Mouse (Mus musculus): ENCODE results near the gene Atp6ap2.
"Not testable (repeated sequence)": the region's sequence is repeated elsewhere in the genome, so short reads cannot be mapped to it uniquely, and the experiment has no call there.

Atp6ap2 gene

DNA sequence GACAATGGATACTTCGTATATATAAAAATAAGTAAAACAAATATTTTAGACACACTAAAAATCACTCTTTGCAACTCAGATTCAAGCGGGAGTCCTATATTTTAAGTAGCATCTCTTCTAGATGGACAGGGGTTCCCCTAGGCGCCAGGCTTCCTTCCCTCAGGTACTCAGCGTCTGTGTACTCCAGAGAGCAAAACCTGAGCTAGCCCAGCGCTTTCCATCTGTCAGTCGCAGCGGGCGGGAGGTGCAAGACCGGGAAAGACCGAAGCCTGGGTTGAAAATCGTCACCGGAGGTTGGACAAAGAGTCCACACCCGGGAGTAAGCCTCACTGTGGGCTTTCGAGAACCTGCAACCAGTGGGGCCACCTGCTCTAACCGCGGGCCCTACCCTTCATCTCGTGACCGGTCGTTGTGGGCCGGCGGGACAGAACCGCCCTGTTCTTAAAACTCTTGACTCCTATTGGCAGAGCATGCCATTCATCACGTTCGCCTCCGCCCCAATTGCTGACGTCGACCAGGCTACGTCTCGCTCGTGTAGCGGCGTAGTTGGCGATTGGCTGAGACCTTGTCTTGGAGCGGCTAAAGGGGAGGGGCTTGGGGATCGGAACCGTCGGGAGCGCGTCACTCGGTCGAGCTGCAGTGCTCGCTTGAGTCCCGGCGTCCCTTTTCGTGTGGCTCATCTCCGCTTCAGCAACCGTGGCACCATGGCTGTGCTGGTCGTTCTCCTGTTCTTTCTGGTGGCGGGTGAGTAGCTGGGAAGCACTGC, at the start of gene Atp6ap2:
Atp6ap2 (plus strand) TSS at position 610 of the 766 bp plus-strand sequence.
- peak; percentile 75 to 91 for DNase-seq (ENCODE audit: low spot score in 2 of 2)

DNA sequence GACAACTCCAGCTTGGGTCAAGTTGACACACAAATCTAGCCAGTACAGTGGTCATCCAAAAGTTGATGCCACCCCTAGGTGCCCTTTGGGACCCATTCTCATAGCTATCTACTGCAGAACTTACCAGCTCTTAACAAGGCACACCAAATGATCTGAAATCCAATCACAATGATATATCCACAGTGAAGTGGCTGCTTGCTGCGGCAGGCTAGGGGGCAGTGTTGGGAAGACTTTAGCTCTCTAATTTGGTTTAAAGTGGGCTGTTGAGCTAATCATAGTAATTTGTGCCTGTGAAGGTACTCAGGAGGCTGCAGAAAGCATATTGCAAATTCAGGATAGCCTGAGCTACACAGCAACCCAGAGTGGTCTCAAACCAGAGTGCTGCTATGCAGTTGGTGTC, 43.2 kb upstream of the Atp6ap2 start:
- no peak for DNase-seq (ENCODE audit: low spot score in 2 of 2)

DNA sequence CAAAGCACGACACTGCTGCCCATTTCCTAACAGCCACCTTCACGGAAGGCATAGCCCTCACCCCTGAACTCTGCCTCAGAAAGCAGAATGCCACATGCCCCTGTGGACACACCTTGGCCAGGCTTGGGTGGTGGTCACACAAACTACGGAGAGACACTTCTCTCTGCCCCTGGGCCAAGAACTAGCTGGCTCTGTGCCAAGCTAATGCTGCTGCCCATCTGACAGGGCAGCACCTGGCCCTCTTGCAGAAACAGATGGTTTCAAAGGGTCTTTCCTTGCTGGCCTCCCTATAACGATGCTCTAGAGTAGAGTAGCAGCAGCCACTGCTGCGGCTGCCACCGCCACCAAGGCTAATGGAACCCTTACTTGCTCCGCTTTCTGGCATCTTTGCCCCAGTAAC, 30.5 kb upstream of the Atp6ap2 start:
- DNase-seq (ENCODE audit: low spot score in 2 of 2) = no peak

DNA sequence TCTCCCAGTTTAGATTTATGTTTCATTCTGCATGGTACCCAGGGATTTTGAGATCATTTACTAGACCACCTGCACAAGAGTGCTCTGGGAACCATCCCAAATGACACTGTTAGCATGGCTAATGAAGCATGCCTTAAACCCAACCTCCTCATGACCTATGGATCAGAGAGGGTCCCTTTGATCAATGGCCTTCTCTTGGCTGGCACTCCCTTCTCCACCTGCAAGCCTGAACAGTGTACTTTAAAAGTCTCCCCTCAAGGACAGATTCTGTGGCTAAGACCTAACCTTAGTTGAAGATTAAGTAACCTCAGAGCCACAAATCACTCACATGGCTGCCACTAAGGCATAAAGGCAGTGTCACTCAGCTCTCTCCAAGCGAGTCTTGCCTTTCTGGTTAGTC, 16.2 kb upstream of the Atp6ap2 start:
- DNase-seq (ENCODE audit: low spot score in 2 of 2) = no peak

DNA sequence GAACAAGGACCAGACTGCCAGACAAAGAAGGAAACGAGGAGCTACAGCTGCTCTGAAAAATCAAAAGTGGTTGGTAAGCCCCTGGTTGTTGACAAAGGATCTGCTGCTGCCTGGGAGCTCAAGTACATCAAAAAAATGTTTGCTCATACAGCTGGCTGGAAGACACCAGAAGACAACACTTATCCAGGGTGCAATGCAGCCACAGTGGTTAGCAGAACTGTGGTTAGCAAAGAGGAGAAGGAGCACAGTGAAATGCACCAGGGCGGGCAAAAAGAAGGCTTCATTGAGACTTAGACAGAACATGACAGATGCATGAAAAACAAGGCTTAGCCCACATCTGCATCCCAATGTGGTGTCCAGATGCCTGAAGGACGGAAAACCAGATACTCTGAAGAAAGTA, 9.7 kb upstream of the Atp6ap2 start:
- DNase-seq (ENCODE audit: low spot score in 2 of 2) = no peak

DNA sequence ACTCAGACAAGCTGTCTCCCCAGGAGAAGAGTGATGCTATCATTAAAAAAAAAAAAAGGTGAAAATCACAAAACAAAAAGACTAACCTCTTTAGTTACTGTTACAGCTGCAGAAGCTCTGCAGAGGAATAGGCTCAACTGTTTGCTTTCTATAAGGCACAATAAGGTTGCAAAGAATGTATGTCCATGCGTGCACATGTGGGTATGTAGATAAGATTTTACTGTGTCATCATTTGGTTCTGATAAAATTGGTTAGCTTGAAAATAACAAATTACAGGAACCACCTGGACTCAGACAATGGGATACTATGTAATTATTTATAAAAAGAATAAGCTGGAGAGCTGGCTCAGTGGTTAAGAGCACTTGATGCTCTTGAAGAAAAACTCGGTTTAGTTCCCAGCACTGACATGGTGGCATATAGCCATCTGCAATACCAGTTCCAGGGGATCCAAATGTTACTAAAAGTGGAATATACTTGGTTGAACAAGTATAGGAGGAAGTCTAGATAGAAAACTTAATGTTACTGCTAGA, 9.2 kb upstream of the Atp6ap2 start:
- DNase-seq (ENCODE audit: low spot score in 2 of 2) = no peak

DNA sequence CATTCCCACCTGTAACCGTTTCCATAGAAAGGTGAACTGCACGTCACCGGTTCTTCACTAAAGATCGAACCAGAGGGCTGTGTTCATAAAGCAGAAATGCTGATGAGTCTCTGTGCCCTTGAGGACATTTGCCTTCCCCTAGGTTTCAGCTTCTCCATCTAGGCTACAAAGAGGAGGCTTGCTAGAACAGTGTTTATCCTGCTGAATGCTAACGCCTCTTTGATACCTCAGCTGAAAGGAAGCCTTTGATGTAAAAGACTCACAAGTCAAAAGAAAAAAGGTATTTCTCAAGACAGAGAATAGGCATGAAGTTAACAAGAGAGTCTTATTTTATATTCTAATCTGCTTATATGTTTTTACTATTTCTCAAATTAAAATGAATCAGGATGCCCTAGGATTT, 4.3 kb upstream of the Atp6ap2 start:
- DNase-seq (ENCODE audit: low spot score in 2 of 2) = no peak

DNA sequence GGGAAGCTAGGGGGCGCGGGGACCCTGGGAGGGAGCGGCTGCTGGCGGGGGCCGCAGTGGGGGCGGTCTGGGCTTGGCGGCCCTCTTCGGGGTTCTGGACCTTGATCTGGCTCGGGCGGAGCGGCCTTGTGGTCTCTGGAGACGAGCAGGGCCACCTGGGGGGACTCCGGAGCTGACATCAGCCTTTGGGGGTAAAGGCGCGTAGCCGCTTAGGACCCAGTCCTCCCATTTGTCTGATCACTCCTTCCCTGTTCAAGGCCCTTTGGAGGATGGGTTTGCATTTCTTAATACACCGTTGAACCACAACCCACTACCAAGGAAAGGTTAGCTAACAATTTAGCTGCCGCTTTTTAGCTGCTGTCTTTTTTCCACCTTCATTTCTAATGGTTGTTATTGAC, 356 bp downstream of the Atp6ap2 start:
- DNase-seq (ENCODE audit: low spot score in 2 of 2) = no peak

DNA sequence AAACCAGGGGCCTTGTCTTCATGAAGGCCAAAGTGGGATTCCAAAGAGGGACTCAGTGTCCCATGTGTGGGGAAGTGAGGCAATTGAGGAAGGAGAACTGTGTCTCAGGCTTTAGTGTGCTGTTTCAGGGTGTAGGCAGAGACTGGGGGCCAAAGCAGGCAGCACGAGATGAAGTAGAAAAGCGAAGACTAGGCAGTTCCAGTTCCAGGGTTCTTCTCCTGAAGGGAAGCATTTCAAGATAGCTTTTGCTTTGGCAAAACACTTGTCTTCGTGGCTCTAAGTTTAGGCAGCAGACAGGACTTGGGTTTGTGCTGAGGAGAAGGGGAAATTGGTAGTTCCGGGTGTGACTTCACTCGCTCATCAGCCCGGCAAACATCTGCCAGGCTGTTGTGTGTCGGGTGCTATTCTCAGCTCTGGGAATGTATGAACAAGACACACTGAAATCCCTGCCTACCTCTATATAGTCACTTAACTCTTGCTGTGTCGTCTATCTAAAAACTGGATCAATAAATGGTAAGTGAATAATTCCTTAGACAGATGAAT, 3.9 kb downstream of the Atp6ap2 start:
- no peak for DNase-seq (ENCODE audit: low spot score in 2 of 2)

DNA sequence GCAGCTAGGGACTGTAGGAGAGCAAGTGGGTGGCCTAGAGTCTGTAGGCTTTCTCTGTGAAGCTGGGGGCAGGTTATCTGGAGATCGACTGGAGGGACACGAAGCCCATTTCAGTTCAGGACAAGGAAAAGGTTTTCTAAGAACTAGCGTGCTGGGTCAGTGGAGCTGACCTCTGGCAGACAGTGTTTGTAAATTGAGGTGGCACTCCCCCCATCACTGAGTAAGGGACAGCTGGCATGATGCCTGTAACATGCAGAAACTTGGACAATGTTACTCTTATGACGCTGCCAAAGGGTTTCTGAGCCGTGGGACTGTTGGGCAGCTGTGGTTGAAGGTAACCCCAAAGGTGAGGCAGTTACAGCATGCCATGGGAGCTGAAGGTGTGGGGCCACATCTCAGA, 4.4 kb downstream of the Atp6ap2 start:
- DNase-seq (ENCODE audit: low spot score in 2 of 2) = no peak

DNA sequence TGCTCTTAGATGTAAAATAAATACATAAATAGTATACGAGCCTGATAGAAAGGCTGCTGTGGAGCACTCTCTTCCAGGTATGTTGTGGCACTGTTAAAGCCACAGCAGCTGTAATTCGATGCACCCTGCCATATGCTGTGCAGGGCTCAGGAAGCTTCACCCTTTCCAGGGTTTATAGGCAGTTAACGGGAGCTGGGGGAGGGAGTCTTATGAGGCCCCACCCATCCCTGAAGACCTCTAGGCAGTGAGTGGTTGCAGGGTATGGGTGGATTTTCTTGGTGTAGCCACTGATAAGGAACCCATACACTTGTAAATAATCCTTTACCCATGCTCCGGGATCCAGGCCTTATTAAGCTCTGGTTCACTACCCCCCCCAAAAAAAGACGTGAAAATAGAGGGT, 6.2 kb downstream of the Atp6ap2 start:
- no peak for DNase-seq (ENCODE audit: low spot score in 2 of 2)

DNA sequence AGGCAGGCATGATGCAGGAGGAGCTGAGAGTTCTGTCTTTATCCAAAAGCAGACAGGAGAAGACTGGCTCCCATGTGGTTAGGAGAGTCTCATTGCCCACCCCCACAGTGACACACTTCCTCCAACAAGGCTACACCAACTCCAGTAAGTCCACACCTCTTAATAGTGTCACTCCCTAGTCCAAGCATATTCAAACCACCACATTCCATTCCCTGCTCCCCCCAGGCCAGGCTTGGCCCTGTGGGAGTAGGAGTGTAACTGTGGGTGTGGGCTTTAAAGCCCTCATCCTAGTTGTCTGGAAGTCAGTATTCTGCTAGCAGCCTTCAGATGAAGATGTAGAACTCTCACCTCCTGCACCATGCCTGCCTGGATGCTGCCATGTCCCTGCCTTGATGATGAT, 22.9 kb downstream of the Atp6ap2 start:
- not testable (repeated sequence) for DNase-seq (ENCODE audit: low spot score in 2 of 2)

DNA sequence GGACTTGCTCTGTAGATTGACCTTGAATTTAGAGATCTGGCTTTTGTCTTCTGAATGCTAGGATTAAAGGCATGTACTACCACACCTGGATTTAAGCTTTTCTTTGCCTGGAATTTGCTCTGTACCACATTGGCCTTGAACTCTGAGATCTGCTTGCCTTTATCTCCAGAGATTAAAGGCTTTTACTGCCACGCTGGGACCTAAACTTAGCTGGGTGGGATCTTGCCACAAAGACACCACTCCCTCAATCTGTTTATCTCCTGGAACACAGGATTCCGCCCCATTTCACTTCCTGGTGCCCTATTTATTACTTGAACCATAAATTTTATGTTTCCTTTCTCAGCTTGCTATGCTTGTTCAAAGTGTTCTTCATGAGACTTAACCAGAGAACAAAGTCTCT, 23.6 kb downstream of the Atp6ap2 start:
- no peak for DNase-seq (ENCODE audit: low spot score in 2 of 2)

DNA sequence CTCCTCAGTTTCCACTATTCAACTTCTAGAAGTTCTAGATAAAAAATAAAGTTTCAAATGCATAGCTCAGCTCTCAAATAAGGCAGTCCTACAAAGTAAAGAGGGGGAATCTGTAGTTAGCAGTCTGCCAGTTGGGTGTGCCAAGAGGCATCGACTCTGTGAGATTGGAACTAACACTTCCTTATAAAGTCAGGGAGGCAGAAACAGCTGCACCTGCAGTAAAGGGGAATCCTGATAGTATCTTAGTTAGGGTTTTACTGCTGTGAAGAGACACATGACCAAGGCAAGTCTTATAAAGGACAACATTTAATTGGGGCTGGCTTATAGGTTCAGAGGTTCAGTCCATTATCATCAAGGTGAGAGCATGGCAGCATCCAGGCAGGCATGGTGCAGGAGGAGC, 24.8 kb downstream of the Atp6ap2 start:
- not testable (repeated sequence) for DNase-seq (ENCODE audit: low spot score in 2 of 2)

DNA sequence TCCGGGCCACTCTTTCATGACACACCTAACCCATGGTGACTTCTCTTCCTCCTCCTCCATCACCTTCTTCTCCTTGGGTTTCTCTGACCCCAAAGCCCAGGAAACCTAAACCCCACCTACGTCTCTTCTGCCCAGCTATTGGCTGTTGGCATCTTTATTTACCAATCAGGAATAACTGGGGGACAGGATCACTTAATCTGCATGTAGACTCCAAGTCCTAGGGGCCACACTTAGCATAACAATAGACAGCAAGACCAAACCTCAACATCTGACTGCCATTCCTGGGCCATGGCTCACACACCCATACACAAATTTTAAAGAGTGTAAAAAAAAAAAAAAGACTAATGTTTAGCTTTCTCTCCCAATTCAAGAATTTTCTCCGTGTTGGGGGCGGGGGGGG, 37.5 kb downstream of the Atp6ap2 start:
- no peak for DNase-seq (ENCODE audit: low spot score in 2 of 2)

DNA sequence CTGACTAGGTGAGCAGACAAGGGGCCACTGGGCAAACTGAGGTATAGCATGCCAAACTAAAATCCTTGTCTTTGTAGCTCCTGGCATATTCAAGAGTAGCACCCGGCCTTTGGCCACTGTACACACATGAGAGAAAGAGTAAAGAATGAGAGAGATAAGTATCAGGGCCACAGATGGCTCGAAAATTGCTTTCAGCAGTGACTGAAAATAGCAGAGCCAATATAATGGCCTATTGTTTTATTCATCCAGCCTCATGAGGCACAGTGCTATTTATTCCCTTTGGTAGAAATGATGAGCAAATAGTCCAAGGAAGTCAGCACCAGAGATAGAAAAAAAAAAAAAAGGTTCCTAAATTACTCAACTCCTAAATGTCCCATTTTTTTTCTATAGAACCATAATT, 57.4 kb downstream of the Atp6ap2 start:
- no peak for DNase-seq (ENCODE audit: low spot score in 2 of 2)

DNA sequence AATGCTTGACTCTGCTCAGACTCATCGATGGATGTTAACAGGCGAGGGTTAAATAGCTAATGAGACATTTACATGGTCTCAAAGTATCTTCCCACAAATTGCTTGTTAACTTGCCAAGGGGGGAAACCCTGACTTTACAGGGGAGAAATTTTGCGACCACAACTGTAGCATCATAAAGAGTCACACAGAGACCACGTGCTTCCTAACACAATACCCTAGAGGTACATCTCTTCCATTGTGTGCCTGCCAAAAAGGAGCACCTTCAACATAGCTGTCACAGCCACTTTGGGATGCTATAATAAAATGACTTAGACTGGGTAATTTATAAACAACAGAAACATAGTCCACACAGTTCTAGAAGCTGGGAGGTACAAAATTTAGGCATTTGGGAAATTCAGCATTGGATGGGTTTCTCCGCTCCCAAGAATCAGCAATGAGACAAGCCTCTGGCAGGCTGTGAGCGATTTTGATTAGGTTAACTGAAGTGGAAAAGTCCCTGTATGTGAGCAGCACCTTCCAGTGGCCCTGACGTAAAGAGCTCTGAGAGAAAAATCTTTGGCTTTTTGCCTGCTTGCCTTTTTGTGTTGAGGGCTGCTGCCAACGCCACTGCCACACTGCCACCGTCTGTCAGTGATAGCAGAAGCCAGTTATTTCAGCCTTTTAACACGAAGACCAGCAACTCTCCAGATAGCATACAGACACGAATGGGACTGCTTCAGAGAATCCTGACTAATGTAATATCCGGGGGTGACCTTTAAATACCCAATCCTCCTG, 58.1 kb downstream of the Atp6ap2 start:
- no peak for DNase-seq (ENCODE audit: low spot score in 2 of 2)

DNA sequence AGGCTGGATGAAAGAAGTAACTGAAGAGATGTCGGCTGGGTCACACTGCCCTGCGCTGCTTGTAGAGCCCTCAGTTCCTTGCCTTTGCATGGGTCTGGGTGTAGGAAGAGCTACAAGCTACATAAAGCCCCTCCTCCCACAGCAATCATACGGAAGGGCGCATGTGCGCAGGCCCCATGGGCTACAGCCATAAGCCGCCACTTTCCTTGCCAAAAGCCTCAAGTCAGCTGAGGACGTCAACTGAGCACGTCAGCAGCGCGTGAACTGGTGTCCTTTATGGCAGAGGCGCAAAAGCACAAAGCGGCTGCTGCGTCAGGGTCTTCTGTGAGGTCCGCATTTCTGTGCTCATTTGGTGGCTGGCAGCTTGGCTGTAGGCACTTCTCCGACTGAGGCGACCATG, 64.3 kb downstream of the Atp6ap2 start:
- no peak for DNase-seq (ENCODE audit: low spot score in 2 of 2)

DNA sequence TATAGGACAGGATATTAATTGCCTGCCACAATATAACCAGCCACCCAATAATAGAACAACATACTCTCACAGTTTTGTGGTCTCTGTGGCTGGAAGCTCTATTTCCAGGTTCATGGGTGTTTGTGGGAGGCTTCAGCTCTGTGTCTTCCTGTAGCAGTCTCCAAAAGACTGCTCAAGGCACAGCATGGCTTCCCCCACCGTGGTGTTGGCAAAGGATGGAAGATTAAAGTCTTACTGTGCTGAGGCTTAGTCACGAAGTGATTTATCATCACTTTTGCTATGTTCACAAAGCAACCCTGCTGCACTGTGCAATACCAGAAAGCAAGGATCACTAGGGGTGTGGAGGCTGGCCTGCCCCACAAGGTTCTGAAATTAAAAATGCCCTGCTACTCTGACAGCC, 66.3 kb downstream of the Atp6ap2 start:
- DNase-seq (ENCODE audit: low spot score in 2 of 2) = no peak
